Mouse (Mus musculus): ENCODE data around the gene Fam228a.
"Not testable (repeated sequence)": the region's sequence is repeated elsewhere in the genome, so short reads cannot be mapped to it uniquely, and the experiment has no call there.

Fam228a gene

GRCm38 (mm10) chr12:4738031-4738576 lies at the start of gene Fam228a:
Gene Fam228a, minus strand, starts transcription at chr12:4738430.
- no peak for DNase-seq (ENCODE audit: low read depth in 2 of 2, low spot score in 2 of 2)

GRCm38 (mm10) chr12:4784466-4784865 lies 46.2 kb upstream of the Fam228a start:
- DNase-seq (ENCODE audit: low read depth in 2 of 2, low spot score in 2 of 2): no peak

- DNase-seq (ENCODE audit: low read depth in 2 of 2, low spot score in 2 of 2): no peak
Observed at GRCm38 (mm10) chr12:4783598-4783997, 45.4 kb upstream of the Fam228a start.

GRCm38 (mm10) chr12:4781725-4782404 lies 43.6 kb upstream of the Fam228a start:
- DNase-seq (ENCODE audit: low read depth in 2 of 2, low spot score in 2 of 2): not testable (repeated sequence)

GRCm38 (mm10) chr12:4781270-4781669 lies 43.0 kb upstream of the Fam228a start:
- no peak for DNase-seq (ENCODE audit: low read depth in 2 of 2, low spot score in 2 of 2)

GRCm38 (mm10) chr12:4780245-4780644 lies 42.0 kb upstream of the Fam228a start:
- no peak for DNase-seq (ENCODE audit: low read depth in 2 of 2, low spot score in 2 of 2)

GRCm38 (mm10) chr12:4777734-4778133 lies 39.5 kb upstream of the Fam228a start:
- no peak for DNase-seq (ENCODE audit: low read depth in 2 of 2, low spot score in 2 of 2)

- peak in 1 of 2 experiments; percentile 9 for DNase-seq (ENCODE audit: low read depth in 2 of 2, low spot score in 2 of 2)
Observed at GRCm38 (mm10) chr12:4775588-4775949, 37.3 kb upstream of the Fam228a start.

GRCm38 (mm10) chr12:4774895-4775587 lies 36.8 kb upstream of the Fam228a start:
- DNase-seq (ENCODE audit: low read depth in 2 of 2, low spot score in 2 of 2): peak in 1 of 2 experiments; percentile 3

- DNase-seq (ENCODE audit: low read depth in 2 of 2, low spot score in 2 of 2): no peak
Observed at GRCm38 (mm10) chr12:4769333-4769723, 31.1 kb upstream of the Fam228a start.

GRCm38 (mm10) chr12:4768492-4769332 lies 30.5 kb upstream of the Fam228a start, which contains the start of the genes Pfn4 and Fam228b:
Gene Pfn4, plus strand, starts transcription at chr12:4769022.
Gene Fam228b, minus strand, starts transcription at chr12:4769267.
- DNase-seq (ENCODE audit: low read depth in 2 of 2, low spot score in 2 of 2): peak; percentile 88 to 94

GRCm38 (mm10) chr12:4757060-4757459 lies 18.8 kb upstream of the Fam228a start:
- no peak for DNase-seq (ENCODE audit: low read depth in 2 of 2, low spot score in 2 of 2)

- DNase-seq (ENCODE audit: low read depth in 2 of 2, low spot score in 2 of 2): not testable (repeated sequence)
Observed at GRCm38 (mm10) chr12:4754451-4754850, 16.2 kb upstream of the Fam228a start.

GRCm38 (mm10) chr12:4744486-4744885 lies 6.3 kb upstream of the Fam228a start:
- no peak for DNase-seq (ENCODE audit: low read depth in 2 of 2, low spot score in 2 of 2)

GRCm38 (mm10) chr12:4742183-4742582 lies 4.0 kb upstream of the Fam228a start:
- DNase-seq (ENCODE audit: low read depth in 2 of 2, low spot score in 2 of 2): no peak

- DNase-seq (ENCODE audit: low read depth in 2 of 2, low spot score in 2 of 2): no peak
Observed at GRCm38 (mm10) chr12:4740823-4741222, 2.6 kb upstream of the Fam228a start.

GRCm38 (mm10) chr12:4732332-4732731 lies 5.9 kb downstream of the Fam228a start:
- DNase-seq (ENCODE audit: low read depth in 2 of 2, low spot score in 2 of 2): no peak

- no peak for DNase-seq (ENCODE audit: low read depth in 2 of 2, low spot score in 2 of 2)
Observed at GRCm38 (mm10) chr12:4731629-4732028, 6.6 kb downstream of the Fam228a start.

GRCm38 (mm10) chr12:4729165-4729564 lies 9.1 kb downstream of the Fam228a start:
- DNase-seq (ENCODE audit: low read depth in 2 of 2, low spot score in 2 of 2): no peak

GRCm38 (mm10) chr12:4719762-4720754 lies 18.2 kb downstream of the Fam228a start:
- no peak for DNase-seq (ENCODE audit: low read depth in 2 of 2, low spot score in 2 of 2)
